Mouse (Mus musculus) liver, embryonic 11.5 days (tissue): ENCODE data around the gene Chrna7. TPM values are rescaled to one million over a fixed set of nuclear protein-coding genes. Genes with fewer than 3 reads are reported as not detected.

Experiments
- ATAC-seq: fragments of 200-750 bp; cut with Nextera tagmentation; replicated peaks from 2 replicates; pipeline ENCODE4 v1.8.0; 2017; ENCODE audit warnings: moderate number of reproducible peaks, mild to moderate bottlenecking, moderate TSS enrichment, moderate library complexity; ENCODE audit not compliant: low FRiP score
- DNase-seq: peaks from one replicate; pipeline ENCODE4 v3.0.0-alpha.2; 2017; ENCODE audit warnings: low spot score
- H3K27ac ChIP-seq: fragments of 300-500 bp; sonication (generic); 2 replicates; pipeline ENCODE4 v1.5.1; 2014; ENCODE audit warnings: mild to moderate bottlenecking, low read depth, low read length, control low read depth
- H3K27me3 ChIP-seq: fragments of 300-500 bp; sonication (generic); replicated peaks from 2 replicates; pipeline ENCODE4 v1.6.1; 2014; ENCODE audit warnings: low read length, mixed read lengths; ENCODE audit not compliant: control insufficient read depth, insufficient read depth
- H3K36me3 ChIP-seq: fragments of 300-500 bp; sonication (generic); 2 replicates; pipeline ENCODE4 v1.6.1; 2014; ENCODE audit warnings: mild to moderate bottlenecking, low read length, moderate library complexity, mixed read lengths; ENCODE audit not compliant: control insufficient read depth, insufficient read depth
- H3K4me1 ChIP-seq: fragments of 300-500 bp; sonication (generic); replicated peaks from 2 replicates; pipeline ENCODE4 v1.6.1; 2014; ENCODE audit warnings: low read length, mixed read lengths; ENCODE audit not compliant: control insufficient read depth, insufficient read depth
- H3K4me2 ChIP-seq: fragments of 300-500 bp; sonication (generic); 2 replicates; pipeline ENCODE4 v1.6.1; 2014; ENCODE audit warnings: mild to moderate bottlenecking, control low read depth, moderate library complexity
- H3K4me3 ChIP-seq: fragments of 300-500 bp; sonication (generic); 2 replicates; pipeline ENCODE4 v1.5.1; 2014; ENCODE audit warnings: low read depth, low read length, control low read depth
- H3K9ac ChIP-seq: fragments of 300-500 bp; sonication (generic); 2 replicates; pipeline ENCODE4 v1.6.1; 2014; ENCODE audit warnings: low read depth, low read length, control low read depth
- H3K9me3 ChIP-seq: fragments of 300-500 bp; sonication (generic); 2 replicates; pipeline ENCODE4 v1.6.1; 2016; ENCODE audit warnings: low read length, inconsistent platforms, mixed read lengths; ENCODE audit not compliant: control insufficient read depth
- WGBS: fragments of 180-500 bp; shearing (Covaris S2); extraction: QIAGEN DNeasy Blood & Tissue Kit; methylation state at CpG from one replicate; pipeline ENCODE4 v1.1.7; 2014; 5-methylcytosine and 5-hydroxymethylcytosine counted together
- polyA plus RNA-seq: library from polyadenylated mRNA; unstranded; fragments of >200 nt; fragmentation: Nextera tagmentation; extraction: Ambion mirVana; gene quantifications from 2 replicates; pipeline ENCODE4 v1.2.1, GENCODE M21; 2014

Gene Chrna7
- polyA plus RNA-seq, 1 experiment from 2014 or later, result 1.2 TPM

GRCm38 (mm10) chr7:63113671-63114070 is 98.7 kb downstream of the Chrna7 start:
- 52% methylated on average over 2 of the region's 2 CpGs for WGBS
- H3K4me1 ChIP-seq, result no peaks in the 10 kb centered on the region
- no peak for ATAC-seq
- no peaks in the 10 kb centered on the region for H3K9me3 ChIP-seq
- H3K4me3 ChIP-seq, result no peak overlapping the region
- H3K27ac ChIP-seq, result no peak overlapping the region
- no peaks in the 10 kb centered on the region for H3K36me3 ChIP-seq
- DNase-seq, result no peak
- H3K9ac ChIP-seq, result no peak overlapping the region
- no peaks in the 10 kb centered on the region for H3K27me3 ChIP-seq
- H3K4me2 ChIP-seq, result no peak overlapping the region

- DNase-seq, result no peak
- 85% methylated on average over 2 of the region's 2 CpGs for WGBS
- H3K4me3 ChIP-seq, result no peak overlapping the region
- no peaks in the 10 kb centered on the region for H3K27me3 ChIP-seq
- H3K9me3 ChIP-seq, result no peaks in the 10 kb centered on the region
- H3K9ac ChIP-seq, result no peak overlapping the region
- H3K4me1 ChIP-seq, result no peaks in the 10 kb centered on the region
- no peak for ATAC-seq
- no peaks in the 10 kb centered on the region for H3K36me3 ChIP-seq
- no peak overlapping the region for H3K4me2 ChIP-seq
- H3K27ac ChIP-seq, result no peak overlapping the region
Observed at GRCm38 (mm10) chr7:63113252-63113651, 99.1 kb downstream of the Chrna7 start.

GRCm38 (mm10) chr7:63109348-63109747 is 103.0 kb downstream of the Chrna7 start:
- Histone ChIP-seq H3K9me3 (no peaks in the 10 kb centered on the region), H3K27ac (no peak overlapping the region), H3K9ac (no peak overlapping the region), H3K36me3 (no peaks in the 10 kb centered on the region), H3K27me3 (no peaks in the 10 kb centered on the region), H3K4me3 (no peak overlapping the region), H3K4me1 (no peaks in the 10 kb centered on the region), H3K4me2 (no peak overlapping the region)
- ATAC-seq (no peak), DNase-seq (no peak)
- 64% methylated on average over 4 of the region's 4 CpGs for WGBS

GRCm38 (mm10) chr7:63085954-63086353 is 126.4 kb downstream of the Chrna7 start:
- H3K9ac ChIP-seq, result no peak overlapping the region
- 85% methylated on average over 4 of the region's 4 CpGs for WGBS
- ATAC-seq, result no peak
- no peaks in the 10 kb centered on the region for H3K36me3 ChIP-seq
- DNase-seq, result no peak
- no peaks in the 10 kb centered on the region for H3K27me3 ChIP-seq
- H3K4me2 ChIP-seq, result no peak overlapping the region
- no peak overlapping the region for H3K4me3 ChIP-seq
- H3K4me1 ChIP-seq, result no peaks in the 10 kb centered on the region
- no peak overlapping the region for H3K27ac ChIP-seq
- no peaks in the 10 kb centered on the region for H3K9me3 ChIP-seq

- no peak overlapping the region for H3K27ac ChIP-seq
- DNase-seq, result no peak
- WGBS, result 8% methylated on average over 1 of the region's 1 CpGs
Observed at GRCm38 (mm10) chr7:63084351-63085003, 127.9 kb downstream of the Chrna7 start.

GRCm38 (mm10) chr7:63060996-63061395 is 151.4 kb downstream of the Chrna7 start:
- Histone ChIP-seq H3K4me3 (no peak overlapping the region), H3K36me3 (no peaks in the 10 kb centered on the region), H3K27ac (no peak overlapping the region), H3K9me3 (no peaks in the 10 kb centered on the region), H3K9ac (no peak overlapping the region), H3K4me1 (no peaks in the 10 kb centered on the region), H3K4me2 (no peak overlapping the region), H3K27me3 (no peaks in the 10 kb centered on the region)
- 81% methylated on average over 2 of the region's 2 CpGs for WGBS
- DNase-seq, result no peak
- no peak for ATAC-seq

More at GRCm38 (mm10) chr7:63084351-63085003, 127.9 kb downstream of the Chrna7 start:
- no peak overlapping the region for H3K4me3 ChIP-seq
- no peaks in the 10 kb centered on the region for H3K9me3 ChIP-seq
- no peaks in the 10 kb centered on the region for H3K36me3 ChIP-seq
- H3K4me2 ChIP-seq, result no peak overlapping the region
- H3K27me3 ChIP-seq, result no peaks in the 10 kb centered on the region
- no peaks in the 10 kb centered on the region for H3K4me1 ChIP-seq
- no peak overlapping the region for H3K9ac ChIP-seq
- no peak for ATAC-seq

Other genes with a start within 250 kb of the Chrna7 start
- gene Otud7a, start 232.2 kb upstream of the Chrna7 start, polyA plus RNA-seq, result 0.07 and 0.29 TPM in 2 replicates